Mouse (Mus musculus) ovary, adult 18-20 months (tissue): Measurements from ENCODE around the gene Muc1.
A peak's percentile ranks its signal among the peaks of the same experiment; 100 is the strongest.

Source experiments
- DNase-seq: peaks from one replicate; pipeline ENCODE4 v3.0.0; 2022; ENCODE audit warnings: low spot score, mixed read lengths

Gene Muc1

GRCm38 (mm10) chr3:89236516-89236915 lies 7.7 kb downstream of the Muc1 start:
- no peak for DNase-seq

DNA sequence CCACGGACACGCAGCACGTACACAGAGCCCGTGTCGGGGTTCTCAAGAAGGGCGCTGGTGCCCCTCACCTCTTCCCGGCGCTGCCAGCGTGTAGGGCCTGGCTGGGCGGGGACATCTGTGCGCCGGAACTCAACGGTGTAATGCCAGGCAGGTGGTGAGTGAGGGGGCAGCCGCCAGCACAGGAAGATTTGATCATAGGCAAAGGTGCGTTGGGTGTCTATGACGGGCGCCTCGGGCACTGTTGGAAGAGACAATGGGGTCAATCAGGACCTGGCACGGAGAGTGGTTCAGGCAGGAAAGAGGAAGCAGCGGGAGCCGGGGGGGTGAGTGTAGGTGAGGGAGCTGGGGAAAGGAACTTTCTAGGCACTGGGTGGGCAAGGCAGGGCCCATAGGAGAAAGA lies 8.8 kb downstream of the Muc1 start:
- no peak for DNase-seq

- no peak for DNase-seq
Measured at GRCm38 (mm10) chr3:89238494-89238893, 9.6 kb downstream of the Muc1 start.

- no peak for DNase-seq
Measured at GRCm38 (mm10) chr3:89242331-89242895, 13.6 kb downstream of the Muc1 start.

DNA sequence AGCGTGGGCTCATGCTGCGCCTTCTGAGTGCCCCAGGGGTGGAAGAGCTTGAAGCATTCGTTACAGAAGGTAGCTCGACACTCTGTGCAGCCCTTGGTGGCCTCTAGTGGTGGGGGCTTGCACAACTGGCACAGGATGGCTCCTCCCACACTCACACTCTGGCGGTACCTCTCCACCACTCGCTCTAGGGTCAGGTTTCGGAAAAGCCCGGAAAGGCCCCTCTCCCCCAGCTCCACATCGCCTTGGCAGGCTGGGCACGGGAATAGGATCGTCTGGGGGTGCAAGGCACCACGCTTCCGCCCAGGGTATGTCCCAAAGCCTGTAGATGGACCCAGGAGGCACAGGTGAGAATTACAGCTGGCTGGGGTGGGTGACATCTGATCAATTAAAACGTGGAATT lies 14.8 kb downstream of the Muc1 start:
- no peak for DNase-seq

- DNase-seq: no peak
Measured at GRCm38 (mm10) chr3:89244158-89244981, 15.5 kb downstream of the Muc1 start.

GRCm38 (mm10) chr3:89244982-89245687 lies 16.3 kb downstream of the Muc1 start:
- DNase-seq: no peak

- no peak for DNase-seq
Measured at GRCm38 (mm10) chr3:89245688-89246171, 16.9 kb downstream of the Muc1 start, which contains the start of gene Krtcap2. Gene Krtcap2, plus strand, starts transcription at chr3:89245966.

DNA sequence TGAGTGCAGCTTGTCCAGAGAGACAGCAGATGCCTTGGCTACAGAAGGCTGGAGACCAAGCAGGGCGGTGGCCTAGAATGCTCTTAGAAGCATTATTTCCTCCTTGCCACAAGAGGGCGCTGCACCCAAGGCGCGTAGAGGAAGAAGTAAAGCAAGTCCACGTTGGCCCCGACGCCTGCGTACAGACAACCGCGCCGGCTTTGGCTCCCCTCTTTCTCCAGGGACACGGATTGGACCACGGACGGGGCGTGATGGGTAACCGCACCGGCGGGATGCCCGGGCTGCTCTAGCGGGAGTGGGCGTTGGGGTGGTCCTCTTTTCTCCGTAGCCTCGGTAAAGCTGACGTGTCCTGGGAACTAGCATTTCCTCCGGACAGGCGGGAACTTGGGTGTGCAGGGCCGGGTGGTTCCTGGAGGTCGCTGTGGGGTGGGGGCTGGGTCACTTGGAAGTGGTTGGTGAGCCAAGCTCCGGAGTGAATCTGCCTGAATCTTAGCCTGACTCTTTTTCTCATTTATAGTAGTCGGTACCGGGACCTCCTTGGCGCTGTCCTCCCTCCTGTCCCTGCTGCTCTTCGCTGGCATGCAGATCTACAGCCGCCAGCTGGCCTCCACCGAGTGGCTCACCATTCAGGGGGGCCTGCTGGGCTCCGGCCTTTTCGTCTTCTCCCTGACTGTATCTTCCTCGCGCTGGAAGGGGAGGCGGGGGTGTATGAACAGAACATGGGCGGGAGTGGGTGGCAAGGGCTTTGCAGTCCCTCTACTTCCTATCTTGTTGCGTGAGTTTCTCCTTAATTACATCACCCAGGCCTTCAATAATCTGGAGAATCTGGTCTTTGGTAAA lies 17.6 kb downstream of the Muc1 start, which contains the start of gene Trim46:
Trim46 (minus strand) TSS at position 49 of the 840 bp plus-strand sequence.
- peak; percentile 83 for DNase-seq

DNA sequence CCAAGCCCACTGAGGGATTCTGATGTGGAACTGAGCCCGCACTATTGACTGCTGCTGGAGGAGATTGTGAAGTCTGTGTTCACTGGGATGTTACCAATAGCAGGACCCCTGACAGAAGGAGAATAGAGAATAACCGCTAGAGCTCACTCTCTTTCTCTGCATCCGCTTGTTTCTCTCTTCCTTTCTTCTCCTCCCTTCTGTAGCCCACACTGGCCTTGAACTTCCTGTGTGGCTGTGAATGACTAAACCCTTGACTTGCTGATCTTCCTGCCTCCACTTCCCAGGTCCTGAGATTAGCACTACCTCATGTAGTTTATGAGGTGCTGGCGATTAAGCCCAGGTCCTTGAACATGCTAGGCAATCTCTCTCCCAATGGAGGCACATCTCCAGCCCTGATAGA lies 18.6 kb downstream of the Muc1 start:
- no peak for DNase-seq

- no peak for DNase-seq
Measured at GRCm38 (mm10) chr3:89250435-89251040, 21.7 kb downstream of the Muc1 start.

- DNase-seq: no peak
Measured at GRCm38 (mm10) chr3:89251365-89251895, 22.6 kb downstream of the Muc1 start.

GRCm38 (mm10) chr3:89254994-89255393 lies 26.1 kb downstream of the Muc1 start:
- DNase-seq: no peak

- no peak for DNase-seq
Measured at GRCm38 (mm10) chr3:89256177-89256576, 27.3 kb downstream of the Muc1 start.

DNA sequence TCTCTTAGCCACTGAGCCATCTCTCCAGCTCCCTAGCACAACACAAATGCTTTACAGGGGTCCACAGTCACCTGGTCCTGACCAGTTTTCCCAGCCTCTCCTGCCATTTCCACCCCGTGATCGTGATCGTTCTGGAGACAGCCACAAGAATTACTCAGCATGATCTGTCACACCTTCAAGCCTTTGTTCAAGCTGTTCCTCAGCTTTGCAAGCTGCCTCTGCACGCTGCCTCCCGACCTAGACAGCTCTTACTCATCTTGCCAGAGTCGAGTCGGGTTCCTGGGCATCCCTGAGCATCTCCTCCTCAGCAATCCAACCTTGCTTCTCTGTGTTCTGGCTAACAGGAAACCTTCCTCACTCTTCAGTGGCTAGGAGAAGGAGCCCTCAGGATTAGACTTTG lies 30.2 kb downstream of the Muc1 start, which contains the start of gene Dpm3:
Dpm3 (plus strand) TSS at position 283 of the 400 bp plus-strand sequence.
- no peak for DNase-seq

DNA sequence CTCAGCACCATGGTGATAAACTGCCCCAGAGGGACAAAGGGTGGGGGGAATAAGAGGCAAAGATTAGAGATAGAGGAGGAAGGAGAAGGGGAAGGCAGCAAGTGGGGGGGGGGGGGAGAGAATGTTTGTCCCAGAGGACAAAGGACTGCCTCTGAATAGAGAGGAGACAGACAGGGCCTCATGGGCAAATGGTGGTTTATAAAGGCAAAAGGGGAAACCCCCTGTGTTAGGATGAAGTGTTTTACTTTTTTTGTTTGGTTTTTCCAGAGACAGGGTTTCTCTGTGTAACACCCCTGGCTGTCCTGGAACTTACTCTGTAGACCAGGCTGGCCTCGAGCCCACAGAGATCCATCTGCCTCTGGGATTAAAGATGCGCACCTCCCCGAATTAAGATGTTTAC lies 31.4 kb downstream of the Muc1 start:
- no peak for DNase-seq

DNA sequence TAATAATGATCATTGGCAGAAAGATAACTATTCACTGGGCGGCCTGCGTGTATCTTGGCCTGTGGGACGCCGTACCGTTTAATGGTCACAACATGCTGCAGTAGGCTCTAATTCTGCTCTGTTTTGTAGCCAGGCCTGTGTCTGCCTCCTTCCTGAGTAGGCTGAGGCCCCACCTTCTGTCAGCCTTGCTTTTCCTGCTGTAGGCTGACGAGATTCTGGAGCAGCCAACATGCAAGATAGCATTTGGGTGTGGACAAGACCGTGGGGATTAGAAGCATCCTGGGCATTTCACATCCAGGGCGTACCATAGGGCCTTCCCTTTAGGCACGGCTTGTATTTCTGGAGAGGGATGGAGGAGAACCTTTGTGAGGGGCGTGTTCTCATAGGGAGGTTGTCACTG lies 33.6 kb downstream of the Muc1 start:
- no peak for DNase-seq

GRCm38 (mm10) chr3:89266439-89266893 lies 37.6 kb downstream of the Muc1 start:
- no peak for DNase-seq

DNA sequence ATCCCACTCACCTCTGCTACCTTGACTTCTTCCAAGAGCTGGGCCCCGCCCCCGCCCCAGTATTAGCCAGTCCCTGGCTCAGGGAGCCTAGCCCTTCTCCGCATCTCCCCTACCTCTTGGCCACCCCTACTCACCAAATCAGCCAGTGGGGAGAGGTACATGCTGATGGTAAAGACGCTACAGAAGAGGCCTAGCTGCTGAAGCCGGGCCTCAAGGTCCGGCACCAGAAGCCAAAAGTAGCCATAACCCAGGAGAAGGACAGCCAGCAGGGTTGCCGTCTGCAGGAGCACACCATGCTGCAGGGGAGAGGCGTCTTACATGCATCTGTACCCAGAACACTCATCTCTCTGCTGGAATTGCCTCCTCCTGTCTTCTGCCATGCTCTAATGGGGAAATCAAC lies 40.1 kb downstream of the Muc1 start:
- no peak for DNase-seq

GRCm38 (mm10) chr3:89270051-89270755 lies 41.3 kb downstream of the Muc1 start, which contains the start of gene Slc50a1:
Gene Slc50a1, minus strand, starts transcription at chr3:89270570.
- DNase-seq: peak; percentile 75
